In the genomic region with DNA sequence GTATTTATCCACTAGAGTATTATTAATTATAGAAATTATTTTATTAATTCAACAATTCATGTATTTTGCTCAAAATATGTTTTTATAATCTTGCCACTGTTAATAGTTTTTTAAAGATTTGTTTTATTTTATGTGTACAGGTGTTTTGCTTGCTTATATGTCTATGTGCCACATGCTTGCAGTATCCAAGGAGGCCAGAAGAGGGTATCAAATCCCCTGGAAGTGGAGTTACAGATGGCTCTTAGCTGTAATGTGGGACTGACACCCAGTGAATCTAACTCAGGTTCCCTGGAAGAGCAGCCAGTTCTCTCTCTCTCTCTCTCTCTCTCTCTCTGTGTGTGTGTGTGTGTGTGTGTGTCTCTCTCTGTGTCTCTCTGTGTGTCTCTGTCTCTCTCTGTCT, we compare ENCODE assay signal across 21 mouse cellular contexts. TPM values are rescaled to one million over a fixed set of nuclear protein-coding genes. Genes with fewer than 3 reads are reported as not detected.
DNase-seq lines count a peak whose midpoint lies in the region; ATAC-seq and TF ChIP-seq lines count a peak whose summit lies in the region.
"Had no signal": no experiment of that assay in that cellular context is flagged by ENCODE, and none has a peak within 500 bp of the region (broad histone marks: within the 10 kb centered on the region; RNA-seq: fewer than 3 reads in every experiment).

No protein-coding gene starts in this region.

- in situ Hi-C loops in CH12.LX (cut with MboI; ENCODE audit: low pct_ligation_motif_present, low pct_unique_long_range_greater_than_20kb, low sequenced_read_pairs) = no loop called here

- no peak overlapping the region for H3K27ac ChIP-seq in hindbrain, postnatal 0 days
- H3K27ac ChIP-seq in hindbrain, embryonic 12.5 days = no peak overlapping the region
- no peak overlapping the region for H3K27ac ChIP-seq in lung, embryonic 14.5 days (ENCODE audit: low read depth)
- no peak overlapping the region for H3K27ac ChIP-seq in CH12.LX (ENCODE audit: insufficient read depth, low read depth)
- H3K27ac ChIP-seq: intestine, embryonic 15.5 days; limb, embryonic 12.5 days; lung, embryonic 15.5 days; midbrain, embryonic 15.5 days had no signal

- ATAC-seq in hindbrain, postnatal 0 days = no peak
- no peak for ATAC-seq in hindbrain, embryonic 12.5 days (ENCODE audit: low FRiP score)
- ATAC-seq in lung, embryonic 14.5 days (ENCODE audit: insufficient read depth) = no peak
- ATAC-seq in common myeloid progenitor, adult 5-6 weeks (replicated peaks; ENCODE audit: low read depth, poor library complexity, severe bottlenecking) = 0 out of 2 replicates have a peak, but pooled peaks have one; percentile 56
- ATAC-seq: forebrain, embryonic 14.5 days; intestine, embryonic 15.5 days; midbrain, embryonic 15.5 days had no signal

- H3K4me2 ChIP-seq in hindbrain, postnatal 0 days (ENCODE audit: low read depth, low read length) = no peak overlapping the region
- H3K4me2 ChIP-seq in hindbrain, embryonic 12.5 days (replicated peaks) = no peak overlapping the region
- no peak overlapping the region for H3K4me2 ChIP-seq in lung, embryonic 14.5 days
- no peak overlapping the region for H3K4me2 ChIP-seq in CH12.LX (ENCODE audit: insufficient read depth, low read depth, poor library complexity, severe bottlenecking)
- H3K4me2 ChIP-seq: intestine, embryonic 15.5 days; limb, embryonic 12.5 days; lung, embryonic 15.5 days; midbrain, embryonic 15.5 days had no signal

- no peak for TF ChIP-seq EP300 in CH12.LX (IDR thresholded peaks at IDR 0.05; ENCODE audit: low read length)

- TF ChIP-seq POLR2A in CH12.LX (IDR thresholded peaks at IDR 0.05; ENCODE audit: low read depth, low read length) = no peak

- no peak overlapping the region for H3K4me3 ChIP-seq in hindbrain, postnatal 0 days (ENCODE audit: low read length)
- no peak overlapping the region for H3K4me3 ChIP-seq in hindbrain, embryonic 12.5 days
- no peak overlapping the region for H3K4me3 ChIP-seq in lung, embryonic 14.5 days (ENCODE audit: low read depth, low read length)
- H3K4me3 ChIP-seq in CH12.LX (replicated peaks in 1 of 3; ENCODE audit: low read depth in 2 of 3, low read length in 2 of 3, poor library complexity in 1 of 3) = no peak overlapping the region
- H3K4me3 ChIP-seq: erythroblast, embryonic 14.5 days; intestine, embryonic 15.5 days; limb, embryonic 12.5 days; lung, embryonic 15.5 days; midbrain, embryonic 15.5 days had no signal

- H3K79me2 ChIP-seq in CH12.LX (replicated peaks; ENCODE audit: control insufficient read depth, extremely low read depth, insufficient read depth, poor library complexity, severe bottlenecking) = no peaks in the 10 kb centered on the region

- H3K4me1 ChIP-seq in hindbrain, postnatal 0 days (ENCODE audit: insufficient read depth, low read length) = no peaks in the 10 kb centered on the region; the same call in 1 of the 2 replicates
- peaks cover 4% of the 10 kb centered on the region; the same call in 1 of the 2 replicates for H3K4me1 ChIP-seq in hindbrain, embryonic 12.5 days
- no peaks in the 10 kb centered on the region for H3K4me1 ChIP-seq in lung, embryonic 14.5 days (ENCODE audit: insufficient read depth)
- H3K4me1 ChIP-seq in CH12.LX (ENCODE audit: control insufficient read depth in 1 of 2, insufficient read depth in 2 of 2) = no peaks in the 10 kb centered on the region
- H3K4me1 ChIP-seq: intestine, embryonic 15.5 days; lung, embryonic 15.5 days; midbrain, embryonic 15.5 days had no signal

- 0 out of 2 replicates have a peak, but pooled peaks cover 6% of the 10 kb centered on the region for H3K9me3 ChIP-seq in hindbrain, postnatal 0 days (ENCODE audit: low read length)
- no peaks in the 10 kb centered on the region for H3K9me3 ChIP-seq in hindbrain, embryonic 12.5 days (replicated peaks)
- H3K9me3 ChIP-seq in lung, embryonic 14.5 days (ENCODE audit: low read depth, low read length) = no peaks in the 10 kb centered on the region
- no peaks in the 10 kb centered on the region for H3K9me3 ChIP-seq in CH12.LX (replicated peaks; ENCODE audit: low read length)
- H3K9me3 ChIP-seq: intestine, embryonic 15.5 days; lung, embryonic 15.5 days; midbrain, embryonic 15.5 days had no signal

- no peak for DNase-seq in hindbrain, postnatal 0 days (ENCODE audit: low spot score)
- peak; percentile 18 for DNase-seq in lung, embryonic 14.5 days
- DNase-seq in lung, postnatal 25 days (ENCODE audit: low spot score) = no peak
- DNase-seq in CH12.LX (ENCODE audit: extremely low read depth) = no peak
- DNase-seq in ovary, postnatal 14 days (ENCODE audit: low spot score) = no peak
- no peak for DNase-seq in c-Kit-positive CD71-positive TER-119-positive erythroid progenitor cells, embryonic 14.5 days (ENCODE audit: low spot score)
- DNase-seq: adrenal gland, postnatal 25 days; cerebellum, postnatal 10 days; heart, adult 18-20 months; kidney, postnatal 10 days; right cerebral cortex, adult 18-20 months had no signal

- no peaks in the 10 kb centered on the region for H3K36me3 ChIP-seq in hindbrain, postnatal 0 days (ENCODE audit: insufficient read depth, low read length)
- H3K36me3 ChIP-seq in hindbrain, embryonic 12.5 days = no peaks in the 10 kb centered on the region
- H3K36me3 ChIP-seq in lung, embryonic 14.5 days (ENCODE audit: insufficient read depth) = no peaks in the 10 kb centered on the region
- H3K36me3 ChIP-seq in CH12.LX (replicated peaks in 1 of 2; ENCODE audit: control insufficient read depth in 1 of 2, insufficient read depth in 1 of 2, low read length in 1 of 2) = no peaks in the 10 kb centered on the region
- H3K36me3 ChIP-seq: intestine, embryonic 15.5 days; limb, embryonic 12.5 days; lung, embryonic 15.5 days; midbrain, embryonic 15.5 days had no signal

- no peak overlapping the region for H3K9ac ChIP-seq in hindbrain, postnatal 0 days (replicated peaks; ENCODE audit: low read length)
- no peak overlapping the region for H3K9ac ChIP-seq in hindbrain, embryonic 12.5 days
- no peak overlapping the region for H3K9ac ChIP-seq in lung, embryonic 14.5 days
- no peak overlapping the region for H3K9ac ChIP-seq in CH12.LX (ENCODE audit: insufficient read depth, low read depth)
- H3K9ac ChIP-seq: intestine, embryonic 15.5 days; limb, embryonic 12.5 days; lung, embryonic 15.5 days; midbrain, embryonic 15.5 days had no signal

- TF ChIP-seq RAD21 in CH12.LX (IDR thresholded peaks at IDR 0.05; ENCODE audit: low read depth, low read length) = peak; percentile 15

- no peaks in the 10 kb centered on the region for H3K27me3 ChIP-seq in hindbrain, postnatal 0 days (ENCODE audit: insufficient read depth, low read length)
- H3K27me3 ChIP-seq in hindbrain, embryonic 12.5 days = no peaks in the 10 kb centered on the region
- no peaks in the 10 kb centered on the region for H3K27me3 ChIP-seq in lung, embryonic 14.5 days (ENCODE audit: insufficient read depth, low read length)
- H3K27me3 ChIP-seq in CH12.LX (replicated peaks) = no peaks in the 10 kb centered on the region
- H3K27me3 ChIP-seq: intestine, embryonic 15.5 days; lung, embryonic 15.5 days; midbrain, embryonic 15.5 days had no signal

- TF ChIP-seq CTCF in hindbrain, postnatal 0 days (IDR thresholded peaks at IDR 0.05; ENCODE audit: low read depth) = peak; percentile 23; the same call in 1 of the 2 replicates
- no peak for TF ChIP-seq CTCF in lung, embryonic 14.5 days (IDR thresholded peaks at IDR 0.05; ENCODE audit: low read depth)
- TF ChIP-seq CTCF in CH12.LX (conservative IDR thresholded peaks at IDR 0.05 in 1 of 2, IDR thresholded peaks at IDR 0.05 in 1 of 2; ENCODE audit: low read depth in 2 of 2, low read length in 2 of 2) = peak in 1 of 2 experiments; percentile 43; a peak in 2 of 4 replicates

- dilution Hi-C loops in CH12.LX (cut with MboI; ENCODE audit: extremely low pct_ligation_motif_present, extremely low pct_unique_long_range_greater_than_20kb, low sequenced_read_pairs) = no loop called here

TF ChIP-seq in CH12.LX, 34 proteins besides CTCF, POLR2A, EP300 and RAD21:
- no peak for TF ChIP-seq MAFK (IDR thresholded peaks at IDR 0.05; ENCODE audit: insufficient replicate concordance, low read length)
- TF ChIP-seq HCFC1 (IDR thresholded peaks at IDR 0.05; ENCODE audit: low read depth, low read length) = no peak
- no peak for TF ChIP-seq NELFE (IDR thresholded peaks at IDR 0.05; ENCODE audit: low read depth, low read length)
- no peak for TF ChIP-seq IRF4 (IDR thresholded peaks at IDR 0.05; ENCODE audit: low read depth, low read length)

RNA-seq across cellular contexts. Expression of a gene that starts 20.4 kb away (rescaled TPM):
- total RNA-seq in hindbrain, postnatal 0 days (2014; rRNA removed) = 82.6 and 84.0 TPM in 2 replicates
- polyA plus RNA-seq in hindbrain, postnatal 0 days (2015; fragmentation: Nextera tagmentation; extraction: Ambion mirVana) = 136 and 144 TPM in 2 replicates
- 132 and 143 TPM in 2 replicates for polyA plus RNA-seq in hindbrain, embryonic 12.5 days (2016; fragmentation: Nextera tagmentation; extraction: Ambion mirVana)
- polyA plus RNA-seq in lung, embryonic 14.5 days (2014; fragmentation: Nextera tagmentation; extraction: Ambion mirVana) = 203 and 208 TPM in 2 replicates
- total RNA-seq in CH12.LX (2012; rRNA removed) (65.4 and 74.9 TPM in 2 replicates), CH12.LX (2014; rRNA removed) (72.0 and 77.4 TPM in 2 replicates)
- polyA plus RNA-seq in CH12.LX (2012; ENCODE audit: insufficient read length, low read depth) = 115 and 145 TPM in 2 replicates
- 44.0 and 53.1 TPM in 2 replicates for total RNA-seq in common myeloid progenitor, adult 5-6 weeks (2017)

RNA-seq across cellular contexts. Expression of a gene that starts 20.9 kb away (rescaled TPM):
- 0.47 and 0.58 TPM in 2 replicates for total RNA-seq in hindbrain, postnatal 0 days (2014; rRNA removed)
- 3.4 and 4.8 TPM in 2 replicates for polyA plus RNA-seq in hindbrain, postnatal 0 days (2015; fragmentation: Nextera tagmentation; extraction: Ambion mirVana)
- 4.4 and 5.0 TPM in 2 replicates for polyA plus RNA-seq in hindbrain, embryonic 12.5 days (2016; fragmentation: Nextera tagmentation; extraction: Ambion mirVana)
- polyA plus RNA-seq in lung, embryonic 14.5 days (2014; fragmentation: Nextera tagmentation; extraction: Ambion mirVana) = 5.1 and 5.3 TPM in 2 replicates
- 0.63 and 0.64 TPM in 2 replicates for total RNA-seq in CH12.LX (2012; rRNA removed)
- total RNA-seq in CH12.LX (2014; rRNA removed) = not detected in 2 replicates
- 0.33 TPM in 1 of 2 replicates, not detected in the other for polyA plus RNA-seq in CH12.LX (2012; ENCODE audit: insufficient read length, low read depth)
- total RNA-seq in common myeloid progenitor, adult 5-6 weeks (2017) = not detected in 2 replicates
- total RNA-seq: gastrocnemius, adult 18-20 months; heart, adult 18-20 months; megakaryocyte, adult 5-6 weeks had no signal
- polyA plus RNA-seq: erythroblast, embryonic 14.5 days had no signal
